ENCODE assay signal across 8 mouse cellular contexts in genomic region chr16:91484808-91485700, GRCm38 (mm10). TPM values are rescaled to one million over a fixed set of nuclear protein-coding genes. Genes with fewer than 3 reads are reported as not detected.
DNase-seq lines count a peak whose midpoint lies in the region; ATAC-seq and TF ChIP-seq lines count a peak whose summit lies in the region.

Gene Ifnar1 (plus strand): TSS chr16:91485238.

- TF ChIP-seq CTCF in kidney, postnatal 0 days (IDR thresholded peaks at IDR 0.05; ENCODE audit: low read depth), result no peak

- H3K9me3 ChIP-seq in heart, embryonic 12.5 days (replicated peaks), result no peaks in the 10 kb centered on the region
- H3K9me3 ChIP-seq in kidney, postnatal 0 days (replicated peaks; ENCODE audit: low read length), result no peaks in the 10 kb centered on the region
- no peaks in the 10 kb centered on the region for H3K9me3 ChIP-seq in liver, embryonic 11.5 days (ENCODE audit: control insufficient read depth, low read length)
- H3K9me3 ChIP-seq in stomach, embryonic 14.5 days (ENCODE audit: control insufficient read depth, low read depth, low read length), result peaks cover 4% of the 10 kb centered on the region; the same call in 1 of the 2 replicates

- under 1% methylated on average over 65 of the region's 68 CpGs for WGBS in heart, embryonic 12.5 days
- under 1% methylated on average over 53 of the region's 68 CpGs for WGBS in kidney, postnatal 0 days
- under 1% methylated on average over 63 of the region's 68 CpGs for WGBS in liver, embryonic 11.5 days
- WGBS in stomach, embryonic 14.5 days, result under 1% methylated on average over 67 of the region's 68 CpGs

- H3K9ac ChIP-seq in heart, embryonic 12.5 days, result peak within 1 kb of the TSS; percentile 85
- H3K9ac ChIP-seq in kidney, postnatal 0 days (ENCODE audit: low read depth, low read length), result peak within 1 kb of the TSS; percentile 86
- H3K9ac ChIP-seq in liver, embryonic 11.5 days (ENCODE audit: low read depth, low read length), result peak within 1 kb of the TSS; percentile 88
- peak within 1 kb of the TSS; percentile 68 for H3K9ac ChIP-seq in stomach, embryonic 14.5 days (replicated peaks; ENCODE audit: low read depth, low read length)

- H3K36me3 ChIP-seq in heart, embryonic 12.5 days, result peaks cover 25% of the 10 kb centered on the region
- H3K36me3 ChIP-seq in kidney, postnatal 0 days (ENCODE audit: insufficient read depth, low read length), result peaks cover 5% of the 10 kb centered on the region; the same call in 1 of the 2 replicates
- H3K36me3 ChIP-seq in liver, embryonic 11.5 days (ENCODE audit: control insufficient read depth, insufficient read depth, low read length), result peaks cover 11% of the 10 kb centered on the region
- peaks cover 8% of the 10 kb centered on the region for H3K36me3 ChIP-seq in stomach, embryonic 14.5 days (ENCODE audit: control insufficient read depth, insufficient read depth, low read length)

- peaks cover 16% of the 10 kb centered on the region for H3K4me1 ChIP-seq in heart, embryonic 12.5 days (replicated peaks)
- peaks cover 6% of the 10 kb centered on the region for H3K4me1 ChIP-seq in kidney, postnatal 0 days (replicated peaks; ENCODE audit: insufficient read depth, low read length)
- H3K4me1 ChIP-seq in liver, embryonic 11.5 days (replicated peaks; ENCODE audit: control insufficient read depth, insufficient read depth, low read length), result peaks cover 8% of the 10 kb centered on the region
- H3K4me1 ChIP-seq in stomach, embryonic 14.5 days (ENCODE audit: control insufficient read depth, insufficient read depth, low read length), result peaks cover 6% of the 10 kb centered on the region; the same call in 1 of the 2 replicates

- H3K4me2 ChIP-seq in heart, embryonic 12.5 days, result peak within 1 kb of the TSS; percentile 71
- peak within 1 kb of the TSS; percentile 73 for H3K4me2 ChIP-seq in kidney, postnatal 0 days (ENCODE audit: low read length)
- peak within 1 kb of the TSS; percentile 71 for H3K4me2 ChIP-seq in liver, embryonic 11.5 days
- peak within 1 kb of the TSS; percentile 66 for H3K4me2 ChIP-seq in stomach, embryonic 14.5 days (replicated peaks; ENCODE audit: low read depth, low read length)

- peak; percentile 98 for DNase-seq in CD4-positive helper T cell, adult 2 months (ENCODE audit: low read depth, low spot score)
- DNase-seq in brain, embryonic 18.5 days (ENCODE audit: low read depth, low spot score), result peak; percentile 95
- peak; percentile 100 for DNase-seq in kidney, postnatal 0 days (ENCODE audit: low spot score)
- peak; percentile 95 for DNase-seq in liver, embryonic 11.5 days (ENCODE audit: low spot score)
- DNase-seq in naive thymus-derived CD4-positive, alpha-beta T cell, adult 2 months (ENCODE audit: low read depth), result peak; percentile 98

- H3K4me3 ChIP-seq in heart, embryonic 12.5 days, result peak within 1 kb of the TSS; percentile 85
- H3K4me3 ChIP-seq in kidney, postnatal 0 days (replicated peaks; ENCODE audit: low read depth, low read length), result peak within 1 kb of the TSS; percentile 86
- H3K4me3 ChIP-seq in liver, embryonic 11.5 days (ENCODE audit: low read depth, low read length), result peak within 1 kb of the TSS; percentile 93
- peak within 1 kb of the TSS; percentile 69 for H3K4me3 ChIP-seq in stomach, embryonic 14.5 days (ENCODE audit: low read depth, low read length)

- ATAC-seq in erythroid progenitor cell, adult 5-6 weeks (replicated peaks; ENCODE audit: low FRiP score, poor library complexity, severe bottlenecking), result peak; percentile 98
- peak; percentile 99 for ATAC-seq in heart, embryonic 12.5 days (ENCODE audit: insufficient number of reproducible peaks, low FRiP score)
- peak; percentile 100 for ATAC-seq in kidney, postnatal 0 days (replicated peaks; ENCODE audit: low FRiP score, low read depth)
- ATAC-seq in liver, embryonic 11.5 days (replicated peaks; ENCODE audit: low FRiP score), result peak; percentile 99
- ATAC-seq in stomach, embryonic 14.5 days (ENCODE audit: insufficient number of reproducible peaks, insufficient read depth, low FRiP score, low read depth), result peak; percentile 99

- peak within 1 kb of the TSS; percentile 95 for H3K27ac ChIP-seq in heart, embryonic 12.5 days (ENCODE audit: poor library complexity, severe bottlenecking)
- peak within 1 kb of the TSS; percentile 97 for H3K27ac ChIP-seq in kidney, postnatal 0 days
- peak within 1 kb of the TSS; percentile 98 for H3K27ac ChIP-seq in liver, embryonic 11.5 days (ENCODE audit: low read depth, low read length)
- peak within 1 kb of the TSS; percentile 86 for H3K27ac ChIP-seq in stomach, embryonic 14.5 days (ENCODE audit: low read length)

- no peaks in the 10 kb centered on the region for H3K27me3 ChIP-seq in heart, embryonic 12.5 days (replicated peaks)
- H3K27me3 ChIP-seq in kidney, postnatal 0 days (ENCODE audit: insufficient read depth, low read length), result no peaks in the 10 kb centered on the region
- no peaks in the 10 kb centered on the region for H3K27me3 ChIP-seq in liver, embryonic 11.5 days (replicated peaks; ENCODE audit: control insufficient read depth, insufficient read depth, low read length)
- no peaks in the 10 kb centered on the region for H3K27me3 ChIP-seq in stomach, embryonic 14.5 days (ENCODE audit: control insufficient read depth, insufficient read depth, low read length)

RNA-seq across cellular contexts. Expression of gene Ifnar1, which starts in this region (rescaled TPM):
- 31.9 and 32.1 TPM in 2 replicates for total RNA-seq in erythroid progenitor cell, adult 5-6 weeks (2015; ENCODE audit: low replicate concordance)
- total RNA-seq in erythroid progenitor cell, adult 5-6 weeks (2017; ENCODE audit: low replicate concordance), result 38.1 and 46.3 TPM in 2 replicates
- polyA plus RNA-seq in heart, embryonic 12.5 days (2016; fragmentation: Nextera tagmentation; extraction: Ambion mirVana), result 40.0 and 40.1 TPM in 2 replicates
- polyA plus RNA-seq in kidney, postnatal 0 days (2015; fragmentation: Nextera tagmentation; extraction: Ambion mirVana), result 33.5 and 37.1 TPM in 2 replicates
- polyA plus RNA-seq in liver, embryonic 11.5 days (2014; fragmentation: Nextera tagmentation; extraction: Ambion mirVana), result 32.6 and 35.5 TPM in 2 replicates
- polyA plus RNA-seq in stomach, embryonic 14.5 days (2014; fragmentation: Nextera tagmentation; extraction: Ambion mirVana), result 61.7 and 63.9 TPM in 2 replicates

Comparison
In these comparisons a context has a peak if more than half of its experiments do, and no peak if none do; other contexts are left out.
1. Peak in every context shown above with its lines: DNase-seq, ATAC-seq, H3K4me3 ChIP-seq and H3K27ac ChIP-seq.